ENCODE assay signal across 14 mouse cellular contexts in the genomic region with DNA sequence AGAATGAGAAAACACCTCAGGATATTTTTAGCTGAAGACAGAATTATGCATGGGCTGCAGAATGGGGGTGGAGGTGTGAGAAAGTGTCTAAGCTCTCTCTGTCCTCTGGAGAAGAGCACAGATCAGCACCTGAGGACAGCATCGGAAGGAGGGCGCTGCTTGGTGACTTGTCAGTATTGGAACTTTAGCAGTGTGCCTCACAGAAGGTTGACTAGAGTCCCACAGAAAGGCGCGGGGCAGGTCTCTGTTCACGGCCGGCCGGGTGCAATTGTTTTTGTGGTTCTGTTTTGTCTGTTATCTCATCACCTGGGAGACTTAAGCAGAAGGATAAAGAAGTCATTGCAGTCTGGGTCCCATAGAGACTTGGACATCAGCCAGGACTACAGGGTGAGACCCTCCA. TPM values are rescaled to one million over a fixed set of nuclear protein-coding genes. Genes with fewer than 3 reads are reported as not detected.
DNase-seq lines count a peak whose midpoint lies in the region; ATAC-seq lines count a peak whose summit lies in the region.
"Had no signal": no experiment of that assay in that cellular context is flagged by ENCODE, and none has a peak within 500 bp of the region (broad histone marks: within the 10 kb centered on the region; RNA-seq: fewer than 3 reads in every experiment).

No protein-coding gene starts in this region.

- H3K27me3 ChIP-seq in stomach, embryonic 16.5 days (ENCODE audit: control insufficient read depth, insufficient read depth, low read length) = no peaks in the 10 kb centered on the region
- no peaks in the 10 kb centered on the region for H3K27me3 ChIP-seq in midbrain, embryonic 11.5 days (ENCODE audit: control insufficient read depth, insufficient read depth, low read length)
- H3K27me3 ChIP-seq: embryonic facial prominence, embryonic 13.5 days; forebrain, embryonic 15.5 days had no signal

- WGBS in stomach, embryonic 16.5 days = 59% methylated on average over 7 of the region's 7 CpGs
- 79% methylated on average over 7 of the region's 7 CpGs for WGBS in midbrain, embryonic 11.5 days

- H3K36me3 ChIP-seq in stomach, embryonic 16.5 days (ENCODE audit: control insufficient read depth, insufficient read depth, low read length) = no peaks in the 10 kb centered on the region
- H3K36me3 ChIP-seq in midbrain, embryonic 11.5 days (ENCODE audit: control insufficient read depth, insufficient read depth, low read length) = no peaks in the 10 kb centered on the region
- H3K36me3 ChIP-seq: embryonic facial prominence, embryonic 13.5 days; forebrain, embryonic 15.5 days had no signal

- ATAC-seq in frontal cortex, adult (ENCODE audit: low TSS enrichment) = peak; percentile 67
- ATAC-seq in stomach, embryonic 16.5 days (ENCODE audit: insufficient read depth, low FRiP score) = no peak
- no peak for ATAC-seq in midbrain, embryonic 11.5 days (ENCODE audit: low FRiP score)
- ATAC-seq: forebrain, embryonic 15.5 days; midbrain, embryonic 16.5 days had no signal

- H3K4me1 ChIP-seq in stomach, embryonic 16.5 days (ENCODE audit: control insufficient read depth, insufficient read depth, low read length) = peaks cover 56% of the 10 kb centered on the region
- no peaks in the 10 kb centered on the region for H3K4me1 ChIP-seq in midbrain, embryonic 11.5 days (ENCODE audit: control insufficient read depth, insufficient read depth, low read length)

- H3K9ac ChIP-seq in stomach, embryonic 16.5 days (ENCODE audit: low read length) = 0 out of 2 replicates have a peak overlapping the region, but pooled peaks have one; percentile 26
- H3K9ac ChIP-seq in midbrain, embryonic 11.5 days (ENCODE audit: low read length) = no peak overlapping the region
- H3K9ac ChIP-seq: embryonic facial prominence, embryonic 13.5 days; forebrain, embryonic 15.5 days had no signal

- H3K27ac ChIP-seq in stomach, embryonic 16.5 days (ENCODE audit: low read length) = 0 out of 2 replicates have a peak overlapping the region, but pooled peaks have one; percentile 17
- no peak overlapping the region for H3K27ac ChIP-seq in midbrain, embryonic 11.5 days (ENCODE audit: low read depth, low read length)
- H3K27ac ChIP-seq: embryonic facial prominence, embryonic 13.5 days; forebrain, embryonic 15.5 days had no signal

- H3K4me2 ChIP-seq in stomach, embryonic 16.5 days (ENCODE audit: low read depth, low read length) = no peak overlapping the region
- H3K4me2 ChIP-seq in midbrain, embryonic 11.5 days = no peak overlapping the region
- H3K4me2 ChIP-seq: embryonic facial prominence, embryonic 13.5 days; forebrain, embryonic 15.5 days had no signal

- no peak overlapping the region for H3K4me3 ChIP-seq in stomach, embryonic 16.5 days (replicated peaks; ENCODE audit: low read length)
- H3K4me3 ChIP-seq in midbrain, embryonic 11.5 days (ENCODE audit: low read depth, low read length) = no peak overlapping the region
- H3K4me3 ChIP-seq: embryonic facial prominence, embryonic 13.5 days; forebrain, embryonic 15.5 days had no signal

- no peak for DNase-seq in frontal cortex, postnatal 36 days (ENCODE audit: low spot score in 2 of 2)
- peak; percentile 36 to 61 for DNase-seq in spleen, postnatal 10 days (ENCODE audit: low spot score in 2 of 2)
- DNase-seq in spleen, postnatal 14 days (ENCODE audit: low spot score in 2 of 2) = no peak
- DNase-seq in induced T-regulatory cell, adult 2 months (ENCODE audit: low read depth) = peak; percentile 82
- no peak for DNase-seq in gastrocnemius, postnatal 10 days
- no peak for DNase-seq in midbrain, embryonic 11.5 days (ENCODE audit: low spot score, missing footprints)
- DNase-seq: cerebellum, adult 9-11 months; kidney, adult 11 months; lung, postnatal 36 days had no signal

- no peaks in the 10 kb centered on the region for H3K9me3 ChIP-seq in stomach, embryonic 16.5 days (replicated peaks; ENCODE audit: control insufficient read depth, low read length)
- no peaks in the 10 kb centered on the region for H3K9me3 ChIP-seq in midbrain, embryonic 11.5 days (ENCODE audit: control insufficient read depth, low read length)
- H3K9me3 ChIP-seq: embryonic facial prominence, embryonic 13.5 days; forebrain, embryonic 15.5 days had no signal

RNA-seq across cellular contexts. Expression of gene Add3, which starts 47.3 kb away (rescaled TPM):
- polyA plus RNA-seq in stomach, embryonic 16.5 days (2015; fragmentation: Nextera tagmentation; extraction: Ambion mirVana) = 82.6 and 84.9 TPM in 2 replicates
- 10 to 100 TPM; 61.3 to 68.6 TPM for total RNA-seq in gastrocnemius, postnatal 10 days (2021)
- polyA plus RNA-seq in midbrain, embryonic 11.5 days (2014; fragmentation: Nextera tagmentation; extraction: Ambion mirVana) = 49.7 and 53.8 TPM in 2 replicates

Comparison
In these comparisons a context has a peak if more than half of its experiments do, and no peak if none do; other contexts are left out.
1. DNase-seq: peak in spleen, postnatal 10 days (2 of 2) and induced T-regulatory cell, adult 2 months (single experiment); none in frontal cortex, postnatal 36 days (0 of 2), spleen, postnatal 14 days (0 of 2), gastrocnemius, postnatal 10 days (single experiment) and midbrain, embryonic 11.5 days (single experiment).